Mouse (Mus musculus) intestine, embryonic 16.5 days (tissue): ENCODE data around the gene Dpysl5. TPM values are rescaled to one million over a fixed set of nuclear protein-coding genes. Genes with fewer than 3 reads are reported as not detected.

Source experiments
- ATAC-seq: fragments of 200-750 bp; cut with Nextera tagmentation; 2 replicates; pipeline ENCODE4 v1.8.0; 2017; ENCODE audit warnings: moderate TSS enrichment, moderate library complexity
- H3K27ac ChIP-seq: fragments of 300-500 bp; sonication (generic); 2 replicates; pipeline ENCODE4 v1.5.1; 2014; ENCODE audit warnings: mild to moderate bottlenecking, low read length
- H3K27me3 ChIP-seq: fragments of 300-500 bp; sonication (generic); replicated peaks from 2 replicates; pipeline ENCODE4 v1.6.1; 2014; ENCODE audit warnings: low read length, control low read depth, mixed read lengths; ENCODE audit not compliant: control insufficient read depth, insufficient read depth
- H3K36me3 ChIP-seq: fragments of 300-500 bp; sonication (generic); 2 replicates; pipeline ENCODE4 v1.6.1; 2014; ENCODE audit warnings: low read length, control low read depth; ENCODE audit not compliant: control insufficient read depth, insufficient read depth
- H3K4me1 ChIP-seq: fragments of 300-500 bp; sonication (generic); 2 replicates; pipeline ENCODE4 v1.6.1; 2014; ENCODE audit warnings: low read length, control low read depth, mixed read lengths; ENCODE audit not compliant: control insufficient read depth, insufficient read depth
- H3K4me2 ChIP-seq: fragments of 300-500 bp; sonication (generic); 2 replicates; pipeline ENCODE4 v1.6.1; 2014; ENCODE audit warnings: low read depth, low read length, control low read depth
- H3K4me3 ChIP-seq: fragments of 300-500 bp; sonication (generic); 2 replicates; pipeline ENCODE4 v1.5.1; 2014; ENCODE audit warnings: mild to moderate bottlenecking, low read length
- H3K9ac ChIP-seq: fragments of 300-500 bp; sonication (generic); 2 replicates; pipeline ENCODE4 v1.6.1; 2014; ENCODE audit warnings: low read depth, low read length
- H3K9me3 ChIP-seq: fragments of 300-500 bp; sonication (generic); 2 replicates; pipeline ENCODE4 v1.6.1; 2016; ENCODE audit warnings: low read length, control low read depth; ENCODE audit not compliant: control insufficient read depth
- WGBS: fragments of 180-500 bp; shearing (Covaris S2); extraction: QIAGEN DNeasy Blood & Tissue Kit; methylation state at CpG from one replicate; pipeline ENCODE4 v1.1.7; 2014; 5-methylcytosine and 5-hydroxymethylcytosine counted together
- polyA plus RNA-seq: library from polyadenylated mRNA; unstranded; fragments of >200 nt; fragmentation: Nextera tagmentation; extraction: Ambion mirVana; gene quantifications from 2 replicates; pipeline ENCODE4 v1.2.1, GENCODE M21; 2015

Gene Dpysl5
- polyA plus RNA-seq, 1 experiment from 2014 or later = 5.7 TPM

DNA sequence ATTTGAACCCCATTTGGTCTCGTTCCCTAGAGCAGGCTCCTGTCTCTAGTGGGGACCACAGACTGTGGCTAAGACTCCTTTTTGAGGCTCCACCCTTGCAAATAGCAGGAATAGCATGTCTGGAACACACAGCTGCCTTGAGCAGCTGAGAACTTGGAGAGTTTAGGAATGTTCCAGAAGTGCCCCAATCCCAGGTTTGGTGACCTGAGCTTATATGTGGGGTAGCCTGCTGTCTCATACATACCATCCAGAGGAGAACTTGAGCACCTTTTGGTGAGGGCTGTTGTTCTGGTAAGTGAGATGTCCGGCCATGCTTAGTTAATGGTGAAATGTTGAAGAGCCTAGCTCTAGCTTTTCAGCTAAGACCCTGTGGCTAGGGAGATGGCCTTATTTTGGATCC, 4.9 kb downstream of the Dpysl5 start:
- H3K4me2 ChIP-seq = no peak overlapping the region
- no peak overlapping the region for H3K27ac ChIP-seq
- no peaks in the 10 kb centered on the region for H3K36me3 ChIP-seq
- H3K27me3 ChIP-seq = peaks cover 31% of the 10 kb centered on the region
- WGBS = 88% methylated on average over 2 of the region's 2 CpGs
- H3K9ac ChIP-seq = no peak overlapping the region
- H3K9me3 ChIP-seq = no peaks in the 10 kb centered on the region
- no peak for ATAC-seq
- no peak overlapping the region for H3K4me3 ChIP-seq
- H3K4me1 ChIP-seq = peaks cover 15% of the 10 kb centered on the region

DNA sequence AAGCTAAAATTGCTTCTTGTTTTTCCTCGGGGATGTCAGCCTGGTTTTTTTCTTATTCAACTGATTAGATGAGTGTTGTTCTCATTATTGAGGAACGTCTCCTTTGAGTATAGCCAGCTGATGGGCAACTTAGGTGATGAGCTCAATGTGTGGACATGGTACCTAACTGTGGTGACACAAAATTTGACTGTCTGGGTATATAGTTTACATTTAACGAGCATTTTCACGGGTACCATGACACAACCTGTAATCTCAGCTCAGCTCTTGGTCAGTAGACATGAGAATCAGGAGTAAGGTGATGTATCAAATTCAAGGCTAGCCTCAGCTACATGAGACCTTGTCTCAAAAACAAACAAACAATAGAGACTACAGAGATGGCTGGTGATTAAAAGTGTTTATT, 6.1 kb downstream of the Dpysl5 start:
- no peaks in the 10 kb centered on the region for H3K36me3 ChIP-seq
- WGBS = 81% methylated on average over 4 of the region's 4 CpGs
- ATAC-seq = no peak
- no peak overlapping the region for H3K27ac ChIP-seq
- H3K9ac ChIP-seq = no peak overlapping the region
- peaks cover 21% of the 10 kb centered on the region for H3K27me3 ChIP-seq
- no peak overlapping the region for H3K4me2 ChIP-seq
- no peak overlapping the region for H3K4me3 ChIP-seq
- H3K9me3 ChIP-seq = no peaks in the 10 kb centered on the region
- H3K4me1 ChIP-seq = peaks cover 10% of the 10 kb centered on the region

DNA sequence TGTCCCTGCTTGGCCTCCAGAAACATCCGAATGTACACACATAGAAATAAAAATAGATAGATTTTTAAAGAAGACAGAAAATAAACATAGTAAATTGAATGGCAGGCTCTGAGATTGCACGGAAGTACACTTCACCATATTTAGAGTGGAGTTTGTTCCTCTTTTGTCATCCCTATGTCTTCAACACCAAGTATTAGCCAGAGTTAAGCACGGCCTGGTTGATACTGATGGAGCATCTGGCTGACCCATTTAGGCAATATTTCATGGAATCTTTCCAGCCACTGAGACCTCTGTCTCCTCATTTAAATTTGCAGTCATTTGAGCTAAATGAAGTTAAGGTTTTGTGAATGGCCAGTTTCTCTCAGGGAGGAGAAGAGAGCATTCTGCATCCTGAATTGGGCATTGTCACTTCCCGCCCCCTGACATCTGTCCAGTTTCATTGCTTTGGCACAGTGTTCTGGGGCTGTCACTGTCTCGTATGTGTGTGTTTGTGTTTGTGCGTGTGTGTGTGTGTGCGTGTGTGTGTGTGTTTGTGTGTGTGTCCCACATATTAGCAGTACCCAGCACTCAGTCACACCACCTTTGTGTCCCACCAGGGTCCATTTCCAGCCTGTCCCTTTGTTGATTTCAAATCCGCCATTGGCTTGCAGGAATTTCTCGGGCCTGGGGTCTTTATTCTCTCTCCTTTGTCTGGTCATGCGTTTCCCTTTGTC, 6.8 kb downstream of the Dpysl5 start:
- H3K27ac ChIP-seq = no peak overlapping the region
- no peaks in the 10 kb centered on the region for H3K9me3 ChIP-seq
- peaks cover 3% of the 10 kb centered on the region; the same call in 1 of the 2 replicates for H3K4me1 ChIP-seq
- ATAC-seq = no peak
- H3K9ac ChIP-seq = no peak overlapping the region
- H3K36me3 ChIP-seq = no peaks in the 10 kb centered on the region
- H3K4me3 ChIP-seq = no peak overlapping the region
- WGBS = 72% methylated on average over 10 of the region's 10 CpGs
- H3K27me3 ChIP-seq = peaks cover 15% of the 10 kb centered on the region
- no peak overlapping the region for H3K4me2 ChIP-seq

DNA sequence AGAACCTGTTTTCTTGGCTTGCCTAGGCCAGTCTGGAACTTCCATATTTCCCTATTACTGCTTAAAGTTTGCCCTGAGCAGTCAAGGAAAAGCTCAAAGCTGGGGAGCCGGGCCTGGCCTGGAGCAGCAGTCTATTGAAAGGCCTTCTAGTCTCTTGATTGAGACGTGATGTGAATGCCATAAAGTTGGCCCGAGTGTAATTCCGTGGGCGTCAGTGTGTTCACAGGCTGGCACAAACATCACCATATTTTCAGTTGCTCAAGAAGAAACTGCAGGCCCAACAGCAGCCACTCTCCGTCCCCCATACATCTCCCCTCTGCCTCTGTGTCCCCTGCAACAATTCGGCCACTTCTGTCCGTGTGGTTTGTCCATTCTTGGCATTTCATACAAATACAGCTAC, 10.6 kb downstream of the Dpysl5 start:
- Histone ChIP-seq H3K9ac (no peak overlapping the region), H3K4me3 (no peak overlapping the region), H3K9me3 (no peaks in the 10 kb centered on the region), H3K27ac (no peak overlapping the region), H3K4me1 (no peaks in the 10 kb centered on the region), H3K4me2 (no peak overlapping the region), H3K36me3 (no peaks in the 10 kb centered on the region), H3K27me3 (no peaks in the 10 kb centered on the region)
- ATAC-seq = no peak
- 90% methylated on average over 8 of the region's 8 CpGs for WGBS

DNA sequence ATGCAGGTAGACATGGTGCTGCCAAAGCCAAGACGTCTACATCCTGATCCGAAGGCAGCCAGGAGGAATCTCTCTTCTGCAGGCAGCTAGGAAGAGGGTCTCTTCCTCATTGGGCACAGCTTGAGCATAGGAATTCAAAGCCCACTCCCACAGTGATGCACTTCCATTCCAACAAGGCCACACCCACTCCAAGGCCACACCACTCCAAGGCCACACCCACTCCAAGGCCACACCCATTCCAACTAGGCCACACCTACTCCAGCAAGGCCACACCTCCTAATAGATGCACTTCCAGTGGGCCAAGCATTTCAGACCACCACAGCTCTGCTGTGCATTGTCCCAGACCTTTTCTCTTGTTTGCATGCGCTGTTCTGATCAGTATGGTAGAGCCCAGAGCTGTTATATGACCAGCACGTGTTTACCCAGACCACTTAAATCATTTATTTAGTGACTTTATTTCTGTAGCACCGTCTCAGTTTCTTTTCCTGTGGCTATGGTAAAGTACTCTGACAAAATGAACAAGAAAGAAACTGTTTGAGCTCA, 14.9 kb downstream of the Dpysl5 start:
- no peaks in the 10 kb centered on the region for H3K36me3 ChIP-seq
- whole genome bisulfite sequencing = 89% methylated on average over 5 of the region's 5 CpGs
- ATAC-seq = no peak

DNA sequence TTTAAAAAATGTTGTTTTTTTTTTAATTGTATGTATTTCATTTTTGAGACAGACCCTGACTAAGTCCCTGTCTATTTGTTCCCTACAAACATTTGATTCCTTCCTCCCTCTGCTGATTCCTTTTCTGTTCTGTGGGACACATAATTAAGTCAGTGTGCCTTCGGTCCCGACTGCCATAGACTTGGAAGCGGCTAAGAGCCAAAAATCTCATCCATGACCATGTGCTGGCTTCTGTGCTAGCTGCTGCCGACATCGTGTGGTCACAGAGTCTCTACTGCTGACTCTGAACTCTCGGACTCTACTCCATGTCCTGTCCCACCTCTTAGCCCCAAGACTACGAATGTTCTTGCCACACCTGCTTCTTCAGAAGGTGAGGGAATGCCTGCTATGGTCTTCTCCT, 21.1 kb downstream of the Dpysl5 start:
- no peak for ATAC-seq
- WGBS = 89% methylated on average over 7 of the region's 7 CpGs

More for the DNA sequence above, 14.9 kb downstream of the Dpysl5 start:
- Histone ChIP-seq H3K27ac (no peak overlapping the region), H3K4me1 (no peaks in the 10 kb centered on the region), H3K4me2 (no peak overlapping the region), H3K9me3 (no peaks in the 10 kb centered on the region), H3K4me3 (no peak overlapping the region), H3K9ac (no peak overlapping the region), H3K27me3 (no peaks in the 10 kb centered on the region)

DNA sequence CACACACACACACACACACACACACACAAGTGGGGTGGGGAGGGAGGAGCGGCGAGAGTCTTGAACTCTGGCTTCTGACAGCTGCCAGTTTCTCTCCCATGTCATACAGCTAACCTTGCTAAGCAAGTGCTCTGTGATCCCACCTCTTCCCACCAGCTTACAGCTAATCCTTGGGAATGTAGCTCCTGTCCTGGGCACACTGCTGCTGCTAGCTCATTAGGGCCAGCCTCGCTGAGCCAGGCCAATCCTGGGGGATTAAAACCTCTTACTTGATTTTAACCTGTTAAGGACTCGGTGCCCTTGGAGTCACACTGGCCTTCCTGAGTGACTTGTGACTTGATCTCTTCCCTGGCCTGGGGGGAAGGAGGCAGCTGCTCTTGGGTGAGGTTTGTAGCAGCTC, 23.3 kb downstream of the Dpysl5 start:
- Histone ChIP-seq H3K36me3 (no peaks in the 10 kb centered on the region), H3K9me3 (no peaks in the 10 kb centered on the region), H3K4me2 (no peak overlapping the region), H3K9ac (no peak overlapping the region), H3K27me3 (no peaks in the 10 kb centered on the region), H3K4me3 (no peak overlapping the region), H3K4me1 (no peaks in the 10 kb centered on the region; the same call in 1 of the 2 replicates), H3K27ac (no peak overlapping the region)
- WGBS = 59% methylated on average over 4 of the region's 4 CpGs
- no peak for ATAC-seq

More for the DNA sequence above, 21.1 kb downstream of the Dpysl5 start:
- Histone ChIP-seq H3K4me1 (no peaks in the 10 kb centered on the region), H3K4me2 (no peak overlapping the region), H3K27me3 (no peaks in the 10 kb centered on the region), H3K4me3 (no peak overlapping the region), H3K27ac (no peak overlapping the region), H3K36me3 (no peaks in the 10 kb centered on the region), H3K9me3 (no peaks in the 10 kb centered on the region), H3K9ac (no peak overlapping the region)

DNA sequence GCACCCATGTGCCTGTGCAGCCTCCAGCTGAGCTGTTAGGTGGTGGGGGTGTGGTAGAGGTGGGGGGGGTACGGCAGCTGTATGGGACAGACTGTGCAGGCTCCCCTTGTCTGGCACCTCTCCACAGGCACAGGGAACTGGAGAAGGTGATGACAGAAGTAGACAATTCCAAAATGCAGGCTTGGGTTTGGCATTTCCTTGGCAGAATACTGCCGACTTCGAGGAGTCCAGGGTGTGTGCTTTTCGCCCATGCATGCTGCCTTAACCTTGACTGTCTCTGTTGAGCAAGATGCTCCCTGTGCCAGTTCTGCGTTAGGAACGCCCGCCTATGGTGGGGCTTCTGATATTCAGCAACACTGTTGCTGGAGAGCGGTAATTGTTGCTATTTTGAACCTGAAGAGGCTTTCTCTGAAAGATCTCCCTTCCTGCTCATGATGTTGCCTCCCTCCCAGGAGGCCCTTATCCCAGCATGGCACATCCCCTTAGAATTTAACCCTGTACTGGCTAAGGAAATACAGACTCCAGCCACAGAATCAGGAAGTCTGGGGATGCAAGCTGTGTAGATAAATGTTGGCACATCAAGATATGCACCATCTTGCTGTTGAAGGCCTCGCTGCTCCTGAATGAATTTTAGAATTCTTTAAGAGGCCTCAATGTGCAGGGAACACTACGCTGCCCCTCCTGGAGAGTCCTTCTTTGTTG, 26.9 kb downstream of the Dpysl5 start:
- no peak overlapping the region for H3K4me3 ChIP-seq
- no peak overlapping the region for H3K4me2 ChIP-seq
- no peaks in the 10 kb centered on the region; the same call in 1 of the 2 replicates for H3K4me1 ChIP-seq
- H3K27ac ChIP-seq = no peak overlapping the region
- WGBS = 42% methylated on average over 10 of the region's 10 CpGs
- no peaks in the 10 kb centered on the region for H3K27me3 ChIP-seq
- ATAC-seq = no peak
- no peaks in the 10 kb centered on the region for H3K9me3 ChIP-seq
- no peak overlapping the region for H3K9ac ChIP-seq
- H3K36me3 ChIP-seq = no peaks in the 10 kb centered on the region

DNA sequence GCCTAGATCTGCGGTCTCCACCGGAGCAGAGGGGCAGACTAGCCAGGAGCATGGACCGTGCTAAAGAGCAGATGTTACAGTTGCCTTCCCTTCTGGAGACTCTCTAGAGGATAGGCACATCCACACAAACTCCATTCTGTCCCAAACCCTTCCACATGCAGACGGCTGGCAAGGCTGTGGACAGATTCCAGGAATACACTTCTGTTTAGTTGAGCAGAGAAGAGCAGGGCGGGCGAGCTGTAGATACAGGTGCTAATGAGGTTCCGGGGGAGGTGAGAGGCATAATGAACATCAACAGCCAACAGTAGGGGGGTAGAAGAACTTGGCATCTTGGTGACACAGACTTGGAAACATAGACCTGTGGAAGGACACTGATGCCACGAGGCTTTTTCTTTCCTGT, 28.2 kb downstream of the Dpysl5 start:
- WGBS = 70% methylated on average over 8 of the region's 8 CpGs
- no peak overlapping the region for H3K27ac ChIP-seq
- H3K4me2 ChIP-seq = no peak overlapping the region
- H3K9me3 ChIP-seq = no peaks in the 10 kb centered on the region
- H3K27me3 ChIP-seq = no peaks in the 10 kb centered on the region
- H3K36me3 ChIP-seq = no peaks in the 10 kb centered on the region
- ATAC-seq = no peak
- H3K4me1 ChIP-seq = no peaks in the 10 kb centered on the region; the same call in 1 of the 2 replicates
- no peak overlapping the region for H3K9ac ChIP-seq
- no peak overlapping the region for H3K4me3 ChIP-seq
